Mouse (Mus musculus) c-Kit-positive CD71-positive TER-119-negative erythroid progenitor cells, embryonic 14.5 days (primary cell): ENCODE measurements at regions not wholly inside any gene's neighbourhood (a gene's known extent, or its start where the extent isn't known, plus 50 kb on each side); places are given as distances from the start of the nearest gene placed in this dataset.

Experiments used
- DNase-seq: peaks from one replicate; pipeline ENCODE4 v3.0.0-alpha.2; 2013; ENCODE audit warnings: low read depth

GRCm38 (mm10) chr5:148454200-148454599, 54.5 kb upstream of the Slc7a1 start:
- DNase-seq: no peak

GRCm38 (mm10) chr5:148453776-148454175, 54.1 kb upstream of the Slc7a1 start:
- DNase-seq: no peak

GRCm38 (mm10) chr5:148452909-148453632, 53.4 kb upstream of the Slc7a1 start:
- DNase-seq: no peak

GRCm38 (mm10) chr5:148451811-148452210, 52.1 kb upstream of the Slc7a1 start:
- peak; percentile 36 for DNase-seq

- DNase-seq: peak; percentile 28
Measured at GRCm38 (mm10) chr5:148450924-148451323, 51.2 kb upstream of the Slc7a1 start.
